Mouse (Mus musculus) liver, postnatal 0 days (tissue): ENCODE measurements around the gene Ebf4.

Experiments
- CTCF ChIP-seq: sonication (generic); IDR thresholded peaks from 2 replicates; pipeline ENCODE4 v1.5.1; 2016; ENCODE audit warnings: antibody characterized with exemption, low read depth
- EP300 ChIP-seq: IDR thresholded peaks from 2 replicates; pipeline ENCODE4 v1.6.1; 2016; ENCODE audit warnings: antibody characterized with exemption, low read depth, mild to moderate bottlenecking

- TF ChIP-seq CTCF, result no peak
- TF ChIP-seq EP300, result no peak
Measured at GRCm38 (mm10) chr2:130383895-130384294, 88.9 kb downstream of the Ebf4 start.
